Mouse (Mus musculus): Measurements from ENCODE around the gene Stk38. TPM values are rescaled to one million over a fixed set of nuclear protein-coding genes. Genes with fewer than 3 reads are reported as not detected.
"Not testable (repeated sequence)": the region's sequence is repeated elsewhere in the genome, so short reads cannot be mapped to it uniquely, and the experiment has no call there.

Gene Stk38
- 95.4 and 121 TPM in 2 replicates for polyA plus RNA-seq (2015; fragmentation: Nextera tagmentation; extraction: Ambion mirVana)

DNA sequence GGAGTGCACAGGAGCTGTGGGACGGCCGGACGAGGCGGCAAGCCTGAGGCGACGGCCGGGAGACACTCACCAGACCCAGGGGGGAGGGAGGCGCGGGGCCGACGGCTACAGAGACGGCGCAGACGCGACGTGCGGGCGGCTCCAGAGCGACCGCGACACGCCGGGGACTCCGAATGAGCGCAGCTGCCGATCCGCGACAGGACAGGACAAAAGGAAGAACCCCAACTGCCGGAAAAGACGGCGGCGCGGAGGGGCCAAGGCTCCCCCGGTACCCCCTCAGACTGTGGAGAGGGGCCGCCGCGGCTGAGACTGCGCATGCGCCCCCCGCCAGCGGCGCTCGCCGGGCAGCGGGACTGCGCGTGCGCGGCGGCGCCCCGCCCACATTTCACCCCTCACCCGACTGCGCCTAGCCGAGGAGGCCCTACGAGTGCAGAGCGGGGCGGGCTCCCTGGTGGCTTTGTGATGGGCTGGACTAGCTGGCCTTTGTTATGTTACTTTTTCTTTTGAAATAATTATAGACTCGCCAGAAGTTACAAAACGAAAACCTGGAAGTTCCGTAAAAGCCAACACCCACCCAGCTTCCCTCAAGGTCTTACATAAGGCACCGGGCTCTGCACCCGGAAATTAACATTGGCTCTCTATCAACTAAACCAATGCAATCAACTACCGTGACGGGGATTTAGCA is at the start of gene Stk38:
Gene Stk38, minus strand, starts transcription at position 355 of the 685 bp plus-strand sequence.
- DNase-seq (ENCODE audit: low spot score), result peak; percentile 96

DNA sequence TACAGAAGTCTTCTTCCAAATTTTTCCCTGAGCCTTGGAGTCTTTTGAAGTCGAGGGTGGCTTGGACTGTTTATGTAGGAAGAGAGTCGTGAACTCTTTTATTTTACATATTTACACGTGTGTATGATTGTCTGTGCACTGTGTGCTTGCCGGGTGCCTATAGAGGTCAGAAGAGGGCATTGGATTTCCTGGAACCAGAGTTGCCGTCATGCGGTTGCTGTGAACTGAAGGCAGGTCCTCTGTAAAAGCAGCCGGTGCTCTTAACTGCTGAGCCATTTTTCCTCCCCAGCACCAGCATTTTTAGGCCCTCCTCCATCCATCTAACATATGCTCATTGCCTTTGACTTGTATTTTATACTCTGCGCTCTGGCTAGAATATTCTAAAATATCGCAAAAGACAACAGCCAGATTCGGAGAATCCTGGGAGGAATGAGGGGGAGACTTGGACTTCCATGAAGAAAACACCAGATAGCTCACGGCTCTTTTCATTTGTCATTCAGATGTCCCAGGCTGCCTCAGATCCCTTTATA is 49.6 kb upstream of the Stk38 start:
- DNase-seq (ENCODE audit: low spot score), result no peak

DNA sequence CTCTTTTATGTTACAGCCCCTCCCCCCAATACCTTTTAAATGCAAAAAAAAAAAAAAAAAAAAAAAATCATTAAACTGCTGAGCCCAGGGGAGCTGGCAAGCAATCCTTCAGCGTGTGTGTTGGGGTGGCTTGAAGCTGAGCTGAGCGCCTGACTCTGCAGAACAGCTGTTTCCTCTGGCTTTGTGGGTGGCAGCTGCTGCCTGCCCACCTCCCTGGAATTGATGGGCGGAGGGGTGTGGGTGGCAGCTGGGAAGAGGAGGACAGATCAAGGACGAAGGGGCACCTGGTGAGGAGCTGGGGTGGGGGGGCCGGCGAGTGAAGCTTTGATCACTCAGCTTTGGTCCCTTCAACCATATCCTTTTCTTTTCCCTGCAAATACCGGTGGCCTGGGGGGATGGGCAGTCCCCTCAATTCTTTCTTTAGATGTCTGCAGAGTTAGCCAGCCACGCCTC is 48.9 kb upstream of the Stk38 start:
- peak; percentile 80 for DNase-seq (ENCODE audit: low spot score)

DNA sequence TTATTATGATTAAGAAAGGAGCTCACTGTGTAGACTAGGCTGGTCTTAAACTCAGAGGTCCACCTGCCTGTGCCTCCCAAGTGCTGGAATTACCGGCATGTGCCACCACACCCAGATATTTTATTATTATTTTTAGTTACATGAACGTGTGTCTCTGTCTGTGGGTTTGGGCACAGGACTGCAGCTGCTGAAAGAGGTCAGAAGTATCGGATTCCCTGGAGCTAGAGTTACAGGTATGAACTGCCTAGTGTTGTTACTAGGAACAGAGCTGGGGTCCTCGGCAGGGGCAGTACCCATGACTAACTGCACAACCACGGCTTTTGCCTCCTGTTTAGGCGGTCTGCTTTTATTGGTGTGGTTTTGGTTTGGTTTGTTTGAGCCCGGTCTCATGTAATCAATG is 48.4 kb upstream of the Stk38 start:
- no peak for DNase-seq (ENCODE audit: low spot score)

DNA sequence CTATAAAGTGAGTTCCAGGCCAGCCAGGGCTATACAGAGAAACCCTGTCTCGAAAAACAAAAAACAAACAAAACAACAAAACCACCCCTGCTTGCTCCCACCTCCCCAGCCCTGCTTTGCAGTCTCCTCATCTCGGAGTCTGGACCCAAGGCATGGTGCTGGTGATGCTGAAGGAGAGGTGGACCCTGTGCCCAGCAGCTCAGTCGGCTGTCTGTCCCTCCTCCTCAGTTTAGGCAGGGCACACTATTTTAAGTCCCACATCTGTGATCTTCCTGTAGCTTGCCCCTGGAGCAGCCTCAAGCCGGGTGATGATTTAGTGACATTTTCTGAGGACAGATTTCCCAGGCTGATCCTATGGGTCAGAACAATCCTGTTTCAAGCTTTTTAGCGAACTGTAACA is 47.8 kb upstream of the Stk38 start:
- no peak for DNase-seq (ENCODE audit: low spot score)

DNA sequence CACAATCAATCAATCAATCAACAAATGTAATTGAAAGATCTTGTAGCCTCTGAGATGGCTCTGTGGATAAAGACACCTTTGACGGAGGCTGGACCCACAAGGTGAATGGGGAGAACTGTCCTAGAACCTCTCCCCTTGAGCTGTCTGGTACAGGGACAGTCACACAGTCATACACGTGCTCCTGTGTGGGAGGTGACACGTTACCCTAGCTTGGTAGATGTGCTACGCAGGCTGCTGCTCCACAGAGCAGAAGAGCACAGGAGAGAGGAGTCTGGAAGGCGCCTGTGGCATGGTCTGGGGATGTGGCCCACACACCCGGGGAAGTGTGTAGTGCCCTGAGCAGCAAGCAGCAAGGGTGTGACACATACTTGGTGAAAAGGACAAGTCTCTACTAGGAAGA is 46.6 kb upstream of the Stk38 start:
- DNase-seq (ENCODE audit: low spot score), result no peak

DNA sequence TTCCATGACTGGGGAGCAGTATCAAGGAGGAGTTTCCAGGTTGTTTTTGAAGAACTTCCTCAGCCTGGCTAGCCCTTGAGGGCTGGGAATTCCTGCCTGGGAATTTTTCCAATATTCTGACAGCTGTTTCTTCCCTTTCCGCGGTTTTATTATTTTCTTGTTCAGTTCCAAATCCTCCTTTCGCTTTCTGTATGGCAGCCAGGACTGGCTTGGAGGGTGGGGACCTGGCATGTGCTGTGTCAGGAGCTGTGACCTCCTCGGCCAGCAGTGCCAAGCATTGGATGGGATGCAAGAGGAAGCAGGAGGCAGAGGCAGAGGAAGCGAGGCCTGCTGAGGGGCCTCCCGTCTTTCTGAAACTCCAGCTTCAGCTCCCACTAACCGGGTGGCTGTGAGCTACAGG is 46.0 kb upstream of the Stk38 start:
- no peak for DNase-seq (ENCODE audit: low spot score)

DNA sequence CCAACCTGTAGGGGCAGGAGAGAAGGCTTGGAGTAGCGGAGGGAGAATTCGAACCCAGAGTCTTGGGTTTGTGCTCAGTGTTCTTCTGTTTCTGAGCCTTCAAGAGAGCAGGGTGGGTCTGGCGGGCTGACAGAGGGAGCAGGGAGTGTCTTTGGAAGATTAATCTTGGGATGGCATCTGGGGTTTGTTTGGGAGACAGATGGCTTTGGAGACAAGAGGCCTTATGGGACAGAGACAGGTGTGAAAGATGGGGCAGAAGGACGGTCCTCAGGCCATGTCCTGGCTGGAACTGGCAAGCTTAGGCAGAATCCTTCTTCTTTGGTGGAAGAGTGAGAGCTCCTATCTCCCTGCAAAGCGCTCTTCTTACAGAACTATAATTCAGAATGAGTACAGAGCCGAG is 45.3 kb upstream of the Stk38 start:
- DNase-seq (ENCODE audit: low spot score), result no peak

DNA sequence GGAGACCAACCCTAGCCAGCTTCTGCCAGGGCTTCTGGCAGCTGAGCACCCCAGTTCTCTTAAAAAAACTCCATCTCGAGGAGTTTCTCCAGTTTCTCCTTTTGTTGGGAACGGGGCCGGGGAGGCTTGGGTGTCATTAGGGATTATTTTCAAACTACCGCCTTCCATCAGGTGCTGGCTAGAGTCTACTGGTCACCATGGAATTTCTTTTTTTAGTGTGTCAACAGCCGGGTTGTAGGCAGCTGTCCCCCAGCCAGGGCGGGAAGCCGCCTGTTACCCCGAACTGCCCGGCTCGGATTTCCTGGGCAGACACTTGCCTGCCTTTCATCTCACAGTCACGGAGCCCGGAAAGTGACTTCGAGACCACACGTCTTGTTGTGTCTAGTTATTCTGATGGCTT is 43.0 kb upstream of the Stk38 start:
- DNase-seq (ENCODE audit: low spot score), result no peak

DNA sequence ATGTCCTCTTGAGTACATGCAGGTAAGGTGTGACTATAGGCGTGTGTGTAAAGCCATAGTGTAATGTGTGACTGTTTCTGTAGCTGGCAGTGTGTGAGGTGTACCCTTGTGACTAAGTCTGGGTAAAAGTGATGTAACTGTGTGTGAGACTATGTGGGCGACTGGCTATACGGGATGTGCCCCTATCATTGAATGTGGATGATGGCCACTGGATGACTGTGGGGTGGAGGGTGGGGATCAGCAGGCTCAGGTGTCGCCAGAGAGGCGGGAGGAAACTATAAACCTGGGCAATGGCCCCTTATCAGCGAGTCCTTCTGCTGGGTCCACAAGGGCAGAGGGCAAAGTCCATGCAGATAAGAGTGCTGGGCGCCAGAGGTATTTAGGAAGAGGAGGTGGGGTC is 42.1 kb upstream of the Stk38 start:
- DNase-seq (ENCODE audit: low spot score), result no peak

DNA sequence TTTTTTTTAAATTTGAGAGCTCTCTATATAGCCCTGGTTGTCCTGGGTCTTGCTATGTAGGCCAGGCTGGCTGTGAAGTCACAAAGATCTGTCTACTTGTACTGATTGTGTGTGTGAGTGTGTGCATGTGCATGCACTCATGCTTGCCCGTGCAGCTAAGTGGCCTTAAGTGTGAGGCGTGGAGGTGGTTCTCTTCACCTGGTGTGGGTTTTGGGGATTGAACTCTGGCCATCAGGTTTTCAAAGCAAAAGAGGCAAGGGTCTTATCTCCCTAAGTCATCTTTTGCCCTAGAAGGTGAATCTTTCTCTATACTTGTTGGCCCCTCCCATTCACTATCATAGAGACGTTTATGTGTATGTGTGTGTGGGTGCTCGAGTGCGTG is 41.7 kb upstream of the Stk38 start:
- no peak for DNase-seq (ENCODE audit: low spot score)

DNA sequence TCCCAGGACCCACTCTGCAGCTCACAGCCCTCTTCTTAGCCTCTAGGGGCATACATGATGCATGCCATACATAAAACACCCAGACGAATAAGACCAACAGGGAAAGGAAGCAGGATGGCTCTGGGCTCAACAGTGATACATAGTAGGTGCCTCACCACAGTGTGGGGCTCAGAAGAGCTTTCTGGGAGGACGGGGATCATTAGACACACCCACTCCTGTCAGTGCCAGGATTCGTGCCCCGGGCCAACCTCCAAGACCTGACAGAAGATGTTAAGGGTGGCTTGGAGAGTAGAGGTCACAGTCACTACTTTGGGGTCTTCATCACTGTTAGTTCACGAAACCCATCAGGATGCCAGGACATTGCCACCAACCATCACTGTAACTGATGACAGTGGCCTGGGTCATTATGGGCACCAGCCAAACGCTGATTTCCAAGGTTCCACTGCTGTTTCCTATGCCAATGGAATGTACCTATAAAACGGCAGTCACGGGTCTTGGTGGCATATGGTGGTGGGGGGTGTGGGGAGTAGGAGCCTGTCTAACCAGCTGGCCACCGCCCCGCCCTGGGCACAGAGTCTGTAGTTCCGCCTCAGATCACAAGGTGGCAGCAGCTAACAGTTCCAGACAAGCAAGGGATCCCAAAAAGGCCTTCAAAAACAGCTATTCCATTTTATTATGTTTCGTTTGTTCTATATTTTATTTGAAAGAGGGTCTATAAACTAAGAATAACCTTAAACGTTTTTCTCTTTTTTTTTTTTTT is 41.1 kb upstream of the Stk38 start:
- peak; percentile 80 for DNase-seq (ENCODE audit: low spot score)

DNA sequence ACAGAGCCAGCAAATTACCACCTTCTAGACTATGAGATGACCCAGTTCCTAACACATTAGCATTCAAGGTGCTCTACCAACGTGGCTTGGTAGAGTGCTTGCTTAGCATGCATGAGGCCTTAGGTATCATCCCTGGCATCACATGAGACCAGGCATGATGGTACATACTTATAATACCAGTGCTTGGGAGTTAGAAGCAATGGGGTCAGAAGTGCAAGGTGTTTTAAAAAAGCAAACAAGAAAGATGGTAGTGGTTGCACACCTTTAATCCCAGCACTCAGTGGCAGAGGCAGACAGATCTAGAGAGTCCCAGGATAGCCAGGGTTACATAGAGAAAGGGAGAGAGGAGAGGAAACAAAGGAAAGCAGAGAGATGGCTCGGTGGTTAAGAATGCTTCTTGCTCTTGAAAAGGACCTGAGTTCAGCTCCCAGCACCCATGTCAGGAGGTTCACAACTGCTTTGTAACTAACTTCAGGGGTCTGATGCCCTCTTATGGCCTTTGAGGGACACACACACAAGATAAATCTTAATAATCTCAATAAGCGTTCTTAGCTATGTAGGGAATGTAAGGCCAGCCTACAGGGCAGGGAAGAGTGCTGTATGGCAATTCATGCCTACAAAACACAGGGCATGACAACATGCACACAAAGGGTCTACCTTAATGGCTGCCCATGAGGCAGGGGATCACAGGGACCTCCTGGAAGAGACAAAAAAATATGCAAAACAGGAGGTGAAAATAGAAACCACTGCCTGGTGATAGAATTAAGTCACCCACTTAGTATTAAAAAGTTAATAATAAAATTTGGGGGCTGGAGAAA is 40.1 kb upstream of the Stk38 start:
- no peak for DNase-seq (ENCODE audit: low spot score)

DNA sequence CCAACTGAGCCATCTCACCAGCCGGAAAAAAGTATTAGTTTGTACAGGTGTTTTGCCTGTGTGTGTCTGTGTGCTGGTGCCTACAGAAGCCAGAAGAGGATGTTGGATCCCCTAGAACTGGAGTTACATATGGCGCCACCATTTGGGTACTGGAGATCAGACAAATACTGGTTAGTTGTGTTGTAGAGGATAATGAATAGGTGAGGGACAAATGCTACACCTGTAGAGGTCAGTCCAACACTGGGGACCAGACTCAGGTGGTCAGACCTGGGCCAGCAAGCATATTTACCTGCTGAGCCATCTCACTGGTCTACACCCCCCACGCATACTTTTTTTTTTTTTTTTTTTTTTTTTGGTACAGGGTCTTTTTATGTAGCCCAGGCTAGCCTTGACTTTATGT is 39.1 kb upstream of the Stk38 start:
- DNase-seq (ENCODE audit: low spot score), result no peak

DNA sequence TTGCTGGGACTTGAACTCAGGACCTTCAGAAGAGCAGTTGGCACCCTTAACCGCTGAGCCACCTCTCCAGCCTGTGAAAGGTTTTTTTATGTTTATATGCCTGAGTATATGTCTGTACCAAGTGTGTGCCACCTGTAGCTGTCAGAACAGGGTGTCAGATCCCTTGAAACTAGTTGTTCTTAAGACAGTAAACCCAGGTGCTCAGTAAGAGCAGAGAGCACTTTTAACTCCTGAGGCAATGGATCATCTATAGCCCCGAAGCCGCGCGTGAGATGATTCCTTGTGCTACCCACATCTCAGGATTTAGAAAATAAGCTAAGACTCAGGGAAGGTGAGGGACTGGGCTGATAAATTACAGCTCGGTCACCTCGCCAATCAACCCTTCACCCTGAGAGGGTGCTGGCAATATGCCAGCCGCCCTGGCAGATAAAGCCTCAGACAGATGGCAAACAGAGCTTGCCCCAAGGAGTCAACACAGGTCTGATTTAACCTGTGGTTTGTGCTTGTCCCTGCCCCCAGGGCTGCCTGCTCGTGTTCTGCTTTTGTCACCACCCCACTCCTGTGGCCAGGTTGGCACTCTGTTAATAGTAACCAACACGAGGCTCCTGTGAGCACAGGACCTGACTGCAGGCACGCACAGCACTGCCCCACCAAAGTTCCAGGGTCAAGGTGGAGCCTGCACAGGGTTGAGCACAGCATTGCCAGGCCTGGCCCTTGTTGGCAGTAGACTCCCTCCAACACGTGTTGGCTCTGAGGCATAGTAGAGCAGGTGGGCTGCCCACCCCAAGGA is 38.1 kb upstream of the Stk38 start:
- no peak for DNase-seq (ENCODE audit: low spot score)

DNA sequence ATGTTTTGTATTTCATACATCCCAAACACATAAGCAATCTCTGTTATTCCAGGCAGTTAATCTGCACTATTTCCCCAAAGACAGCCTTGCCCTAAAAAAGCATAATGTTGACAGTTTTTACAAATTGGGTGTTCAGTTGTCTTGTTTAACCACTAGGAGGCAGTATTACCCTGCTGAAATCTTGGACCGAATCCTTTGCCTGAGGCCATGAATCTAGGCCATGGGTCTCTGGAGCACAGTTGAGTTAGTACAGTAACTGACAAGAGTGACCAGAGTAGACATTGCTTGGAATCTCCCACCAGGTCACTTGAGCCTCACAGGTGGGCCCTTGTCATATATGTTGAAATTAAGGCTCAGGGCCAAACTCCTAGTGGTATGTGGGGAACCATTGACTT is 37.1 kb upstream of the Stk38 start:
- peak; percentile 65 for DNase-seq (ENCODE audit: low spot score)

DNA sequence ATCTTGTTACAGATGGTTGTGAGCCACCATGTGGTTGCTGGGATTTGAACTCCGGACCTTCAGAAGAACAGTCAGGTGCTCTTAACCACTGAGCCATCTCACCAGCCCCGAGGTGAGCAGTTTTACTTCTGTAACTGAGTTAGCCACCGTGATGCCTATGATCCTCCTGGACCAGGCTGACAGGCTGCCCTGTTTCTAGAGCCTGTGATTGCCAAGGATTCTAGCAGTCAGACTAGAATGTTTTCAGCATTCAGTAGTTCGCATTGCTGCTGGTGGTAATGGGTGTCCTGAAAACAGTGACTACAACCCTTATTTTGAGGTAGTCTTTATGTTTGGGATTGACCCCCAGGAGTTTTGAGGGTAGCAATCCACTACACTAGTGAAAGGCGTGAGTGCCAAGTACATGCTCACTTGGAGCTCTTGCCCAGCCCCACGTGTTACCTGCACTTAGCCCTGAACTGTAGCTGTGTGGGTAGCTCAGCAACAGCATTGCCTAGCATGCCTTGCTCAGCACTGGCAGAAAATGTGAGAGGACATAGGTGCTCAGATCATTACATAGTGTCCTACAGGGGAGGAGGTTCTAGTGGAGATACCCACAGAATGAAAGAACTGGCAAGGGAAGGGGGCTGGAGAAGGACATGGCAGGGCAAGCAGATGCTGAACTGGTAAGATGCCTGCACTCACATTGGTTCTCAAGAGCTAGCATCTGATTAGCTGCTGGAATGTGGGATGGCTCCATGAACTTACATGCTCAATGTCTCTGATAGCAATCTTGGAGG is 36.5 kb upstream of the Stk38 start:
- DNase-seq (ENCODE audit: low spot score), result no peak

DNA sequence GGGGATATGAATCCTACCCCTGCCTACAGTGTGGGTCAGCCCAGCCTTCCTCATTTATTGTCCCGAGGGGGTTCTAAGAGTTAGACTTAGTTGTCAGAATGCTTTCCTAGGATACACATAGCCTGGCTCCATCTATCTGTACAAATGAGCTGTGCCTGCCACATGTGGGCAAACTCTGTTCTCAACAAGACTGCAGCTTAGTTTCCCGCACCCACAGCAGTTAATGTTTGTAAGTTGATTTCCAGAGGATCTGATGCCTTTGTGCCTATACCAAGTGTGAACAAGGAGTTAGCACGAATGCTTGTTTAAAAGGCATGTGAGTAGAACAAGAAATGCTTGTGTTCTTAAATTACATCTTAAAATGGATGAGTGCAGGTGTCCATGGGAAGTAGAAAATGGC is 35.8 kb upstream of the Stk38 start:
- DNase-seq (ENCODE audit: low spot score), result no peak

DNA sequence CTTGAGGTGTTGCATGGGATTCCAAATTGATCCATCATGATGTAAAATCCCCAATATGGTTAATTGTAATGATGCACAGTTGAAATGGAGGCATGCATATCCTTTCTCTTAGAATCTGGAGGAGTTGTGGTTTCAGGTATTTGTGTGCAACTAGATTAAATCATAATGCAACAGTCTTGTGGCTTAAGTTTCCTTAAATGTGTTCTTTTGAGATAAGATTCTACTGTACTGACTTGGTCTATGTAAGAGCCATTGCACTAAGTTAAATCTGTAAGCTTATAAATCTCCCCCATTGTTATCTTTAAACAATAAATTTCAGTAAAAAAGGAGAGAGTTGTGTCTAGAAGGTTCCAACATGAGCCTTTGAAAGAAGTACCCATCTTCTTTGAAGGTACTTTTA is 34.8 kb upstream of the Stk38 start:
- DNase-seq (ENCODE audit: low spot score), result no peak

DNA sequence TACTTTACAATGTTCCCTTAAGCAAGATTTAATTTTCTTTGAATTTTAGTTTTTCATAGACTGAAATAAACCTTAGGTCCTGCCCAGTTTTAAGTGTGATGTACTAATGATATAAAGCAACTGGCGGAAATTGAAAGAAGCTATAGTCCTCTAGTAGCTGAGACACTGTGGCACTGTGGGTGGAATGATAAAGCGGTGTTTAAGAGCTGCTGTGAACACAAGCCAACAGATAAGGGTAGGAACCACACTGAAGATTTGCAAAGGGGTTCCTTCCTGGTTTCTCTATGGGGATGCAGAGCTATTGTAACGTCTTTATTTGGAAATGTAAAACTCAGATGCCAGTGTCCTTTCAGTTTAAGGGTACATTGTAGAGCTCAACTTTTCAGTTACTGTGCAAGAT is 33.8 kb upstream of the Stk38 start:
- DNase-seq (ENCODE audit: low spot score), result not testable (repeated sequence)
